Mouse (Mus musculus): ENCODE results near the gene H2-Q2. TPM values are rescaled to one million over a fixed set of nuclear protein-coding genes. Genes with fewer than 3 reads are reported as not detected.
A peak's percentile ranks its signal among the peaks of the same experiment; 100 is the strongest.
"Not testable (repeated sequence)": the region's sequence is repeated elsewhere in the genome, so short reads cannot be mapped to it uniquely, and the experiment has no call there.

Gene H2-Q2
- under 1 TPM in 1 of 2 experiments, not detected in 1; 0.37 TPM for total RNA-seq (2021)

- no peak for DNase-seq
Measured at GRCm38 (mm10) chr17:35342071-35342671, at the start of gene H2-Q2. TSS of gene H2-Q2 (plus strand) at chr17:35342242.

- DNase-seq: peak; percentile 11 to 18
Measured at GRCm38 (mm10) chr17:35295796-35296195, 46.2 kb upstream of the H2-Q2 start.

- DNase-seq: not testable (repeated sequence)
Measured at GRCm38 (mm10) chr17:35300261-35300945, 41.6 kb upstream of the H2-Q2 start.

GRCm38 (mm10) chr17:35301645-35302258 lies 40.3 kb upstream of the H2-Q2 start:
- peak; percentile 84 to 89 for DNase-seq

- DNase-seq: no peak
Measured at GRCm38 (mm10) chr17:35303271-35303670, 38.8 kb upstream of the H2-Q2 start.

- no peak for DNase-seq
Measured at GRCm38 (mm10) chr17:35303756-35304350, 38.2 kb upstream of the H2-Q2 start.

- no peak for DNase-seq
Measured at GRCm38 (mm10) chr17:35304478-35304877, 37.6 kb upstream of the H2-Q2 start.

- DNase-seq: not testable (repeated sequence)
Measured at GRCm38 (mm10) chr17:35304921-35305320, 37.1 kb upstream of the H2-Q2 start.

- no peak for DNase-seq
Measured at GRCm38 (mm10) chr17:35318671-35319070, 23.4 kb upstream of the H2-Q2 start.

GRCm38 (mm10) chr17:35320327-35321081 lies 21.5 kb upstream of the H2-Q2 start, which contains the start of gene H2-Q1:
TSS of gene H2-Q1 (plus strand) at chr17:35320405.
- no peak for DNase-seq

GRCm38 (mm10) chr17:35325124-35325523 lies 16.9 kb upstream of the H2-Q2 start:
- not testable (repeated sequence) for DNase-seq

- not testable (repeated sequence) for DNase-seq
Measured at GRCm38 (mm10) chr17:35326000-35326399, 16.0 kb upstream of the H2-Q2 start.

GRCm38 (mm10) chr17:35329714-35330113 lies 12.3 kb upstream of the H2-Q2 start:
- DNase-seq: not testable (repeated sequence)

- not testable (repeated sequence) for DNase-seq
Measured at GRCm38 (mm10) chr17:35331546-35331945, 10.5 kb upstream of the H2-Q2 start.

- DNase-seq: no peak
Measured at GRCm38 (mm10) chr17:35342711-35343476, 852 bp downstream of the H2-Q2 start.

- DNase-seq: not testable (repeated sequence)
Measured at GRCm38 (mm10) chr17:35347659-35348058, 5.6 kb downstream of the H2-Q2 start.

- not testable (repeated sequence) for DNase-seq
Measured at GRCm38 (mm10) chr17:35353275-35353674, 11.2 kb downstream of the H2-Q2 start.

GRCm38 (mm10) chr17:35354071-35354470 lies 12.0 kb downstream of the H2-Q2 start:
- no peak for DNase-seq

- DNase-seq: no peak
Measured at GRCm38 (mm10) chr17:35357086-35357485, 15.0 kb downstream of the H2-Q2 start.

- DNase-seq: no peak
Measured at GRCm38 (mm10) chr17:35358763-35359469, 16.9 kb downstream of the H2-Q2 start.

- no peak for DNase-seq
Measured at GRCm38 (mm10) chr17:35359470-35359862, 17.4 kb downstream of the H2-Q2 start.

All from layer of hippocampus, postnatal 36 days (tissue).